Mouse (Mus musculus) CH12.LX (cell line): ENCODE results near the gene Slc6a9. TPM values are rescaled to one million over a fixed set of nuclear protein-coding genes. Genes with fewer than 3 reads are reported as not detected.

Experiments used
- DNase-seq: peaks from one replicate; pipeline ENCODE4 v3.0.0-alpha.2; 2013; ENCODE audit errors: extremely low read depth
- H3K27ac ChIP-seq: 2 replicates; pipeline ENCODE4 v1.5.1; 2012; ENCODE audit warnings: low read depth, mild to moderate bottlenecking, control low read depth, moderate library complexity; ENCODE audit not compliant: insufficient read depth
- H3K27me3 ChIP-seq: replicated peaks from 2 replicates; pipeline ENCODE3; 2012; ENCODE audit warnings: inconsistent platforms
- H3K36me3 ChIP-seq, 2 experiments: replicated peaks in 1 of 2; 2 replicates each; pipeline versions ENCODE3 to v1.6.1; 2012; ENCODE audit warnings: inconsistent platforms in 1 of 2, low read length in 1 of 2, mild to moderate bottlenecking in 1 of 2, mixed read lengths in 1 of 2, moderate library complexity in 1 of 2; ENCODE audit not compliant: control insufficient read depth in 1 of 2, insufficient read depth in 1 of 2
- H3K4me1 ChIP-seq, 2 experiments: 2 replicates each; pipeline ENCODE4 v1.6.1; 2012; ENCODE audit warnings: inconsistent platforms in 1 of 2, moderate library complexity in 1 of 2; ENCODE audit not compliant: insufficient read depth in 2 of 2, control insufficient read depth in 1 of 2
- H3K4me2 ChIP-seq: 2 replicates; pipeline ENCODE4 v1.6.1; 2012; ENCODE audit warnings: low read depth, mild to moderate bottlenecking, control low read depth; ENCODE audit not compliant: poor library complexity, insufficient read depth, severe bottlenecking
- H3K4me3 ChIP-seq, 3 experiments: fragments of 150-350 bp in 1 of 3; sonication (generic) in 1 of 3; replicated peaks in 1 of 3; 2 replicates each; pipeline versions ENCODE3 to v1.5.1; 2011 to 2012; ENCODE audit warnings: low read depth in 2 of 3, low read length in 2 of 3, mild to moderate bottlenecking in 2 of 3, moderate library complexity in 2 of 3, control low read depth in 1 of 3, improper control_type of control experiment in 1 of 3, inconsistent platforms in 1 of 3, mixed read lengths in 1 of 3; ENCODE audit not compliant: poor library complexity in 1 of 3
- H3K79me2 ChIP-seq: replicated peaks from 2 replicates; pipeline ENCODE4 v1.6.1; 2012; ENCODE audit warnings: mild to moderate bottlenecking, moderate library complexity; ENCODE audit not compliant: control insufficient read depth, poor library complexity, insufficient read depth, severe bottlenecking; ENCODE audit errors: extremely low read depth
- H3K9ac ChIP-seq: 2 replicates; pipeline ENCODE4 v1.6.1; 2012; ENCODE audit warnings: low read depth, mild to moderate bottlenecking, control low read depth, moderate library complexity; ENCODE audit not compliant: insufficient read depth
- H3K9me3 ChIP-seq: replicated peaks from 2 replicates; pipeline ENCODE3; 2012; ENCODE audit warnings: low read length, inconsistent platforms, mixed read lengths
- CHD2 ChIP-seq: IDR thresholded peaks from 2 replicates; pipeline ENCODE4 v1.6.1; 2011; ENCODE audit warnings: low read length, improper control_type of control experiment
- ELF1 ChIP-seq: IDR thresholded peaks from 2 replicates; pipeline ENCODE4 v1.6.1; 2014; ENCODE audit warnings: low read depth, mild to moderate bottlenecking, inconsistent platforms, low read length, improper control_type of control experiment
- EP300 ChIP-seq: IDR thresholded peaks from 2 replicates; pipeline ENCODE4 v1.6.1; 2011; ENCODE audit warnings: low read length, improper control_type of control experiment
- ETS1 ChIP-seq: conservative IDR thresholded peaks from 2 replicates; pipeline ENCODE4 v1.6.1; 2012; ENCODE audit warnings: low read depth, mild to moderate bottlenecking, inconsistent platforms, low read length, improper control_type of control experiment, moderate library complexity
- HCFC1 ChIP-seq: IDR thresholded peaks from 2 replicates; pipeline ENCODE4 v1.6.1; 2012; ENCODE audit warnings: low read depth, mild to moderate bottlenecking, inconsistent platforms, low read length, improper control_type of control experiment
- IRF4 ChIP-seq: IDR thresholded peaks from 2 replicates; pipeline ENCODE4 v1.6.1; 2014; ENCODE audit warnings: low read depth, mild to moderate bottlenecking, inconsistent platforms, low read length, improper control_type of control experiment
- JUN ChIP-seq: IDR thresholded peaks from 2 replicates; pipeline ENCODE4 v1.6.1; 2011; ENCODE audit warnings: low read depth, mild to moderate bottlenecking, low read length, improper control_type of control experiment, moderate library complexity; ENCODE audit not compliant: insufficient read depth
- MAFK ChIP-seq: IDR thresholded peaks from 2 replicates; pipeline ENCODE4 v1.6.1; 2011; ENCODE audit warnings: low read length, improper control_type of control experiment; ENCODE audit not compliant: insufficient replicate concordance
- MAZ ChIP-seq: IDR thresholded peaks from 2 replicates; pipeline ENCODE4 v1.6.1; 2012; ENCODE audit warnings: low read depth, mild to moderate bottlenecking, inconsistent platforms, low read length, improper control_type of control experiment, moderate library complexity
- MEF2A ChIP-seq: IDR thresholded peaks from 2 replicates; pipeline ENCODE4 v1.6.1; 2014; ENCODE audit warnings: low read depth, mild to moderate bottlenecking, inconsistent platforms, low read length, improper control_type of control experiment, borderline replicate concordance
- MXI1 ChIP-seq: IDR thresholded peaks from 2 replicates; pipeline ENCODE4 v1.6.1; 2011; ENCODE audit warnings: mild to moderate bottlenecking, low read depth, low read length, improper control_type of control experiment
- MYC ChIP-seq: IDR thresholded peaks from 2 replicates; pipeline ENCODE4 v1.6.1; 2011; ENCODE audit warnings: low read depth, mild to moderate bottlenecking, improper control_type of control experiment, low read length
- PAX5 ChIP-seq: IDR thresholded peaks from 2 replicates; pipeline ENCODE4 v1.6.1; 2012; ENCODE audit warnings: low read length, inconsistent platforms, mixed read lengths
- RAD21 ChIP-seq: IDR thresholded peaks from 2 replicates; pipeline ENCODE4 v1.6.1; 2011; ENCODE audit warnings: low read depth, mild to moderate bottlenecking, low read length, improper control_type of control experiment, moderate library complexity
- RCOR1 ChIP-seq: conservative IDR thresholded peaks from 2 replicates; pipeline ENCODE4 v1.6.1; 2012; ENCODE audit warnings: low read depth, mild to moderate bottlenecking, inconsistent platforms, low read length, improper control_type of control experiment
- SMC3 ChIP-seq: IDR thresholded peaks from 2 replicates; pipeline ENCODE4 v1.6.1; 2011; ENCODE audit warnings: low read depth, low read length, improper control_type of control experiment
- TBP ChIP-seq: conservative IDR thresholded peaks from 2 replicates; pipeline ENCODE4 v1.6.1; 2011; ENCODE audit warnings: low read depth, low read length, improper control_type of control experiment
- TCF12 ChIP-seq: IDR thresholded peaks from 2 replicates; pipeline ENCODE4 v1.6.1; 2014; ENCODE audit warnings: low read depth, mild to moderate bottlenecking, inconsistent platforms, low read length, improper control_type of control experiment
- UBTF ChIP-seq: IDR thresholded peaks from 2 replicates; pipeline ENCODE4 v1.6.1; 2012; ENCODE audit warnings: low read depth, mild to moderate bottlenecking, inconsistent platforms, low read length, improper control_type of control experiment, moderate library complexity
- USF1 ChIP-seq: IDR thresholded peaks from 2 replicates; pipeline ENCODE4 v1.6.1; 2014; ENCODE audit warnings: low read depth, mild to moderate bottlenecking, inconsistent platforms, low read length, improper control_type of control experiment
- USF2 ChIP-seq: conservative IDR thresholded peaks from 2 replicates; pipeline ENCODE4 v1.6.1; 2011; ENCODE audit warnings: low read depth, low read length, improper control_type of control experiment
- ZC3H11A ChIP-seq: IDR thresholded peaks from 2 replicates; pipeline ENCODE4 v1.6.1; 2012; ENCODE audit warnings: low read depth, mild to moderate bottlenecking, inconsistent platforms, low read length, improper control_type of control experiment
- ZKSCAN1 ChIP-seq: IDR thresholded peaks from 2 replicates; pipeline ENCODE4 v1.6.1; 2012; ENCODE audit warnings: low read depth, inconsistent platforms, low read length, improper control_type of control experiment, borderline replicate concordance
- ZMIZ1 ChIP-seq: IDR thresholded peaks from 2 replicates; pipeline ENCODE4 v1.6.1; 2012; ENCODE audit warnings: low read depth, mild to moderate bottlenecking, inconsistent platforms, low read length, improper control_type of control experiment
- ZNF384 ChIP-seq: IDR thresholded peaks from 2 replicates; pipeline ENCODE4 v1.6.1; 2012; ENCODE audit warnings: low read depth, low read length, improper control_type of control experiment, inconsistent platforms
- dilution Hi-C: fragments of 300-500 bp; cut with MboI; formaldehyde crosslinking; loops from 2 replicates; pipeline ENCODE4 v1.14.3; 2020; ENCODE audit warnings: low sequenced_read_pairs; ENCODE audit not compliant: extremely low pct_unique_long_range_greater_than_20kb, extremely low pct_ligation_motif_present
- in situ Hi-C: fragments of 300-500 bp; cut with MboI; formaldehyde crosslinking; loops from 3 replicates; pipeline ENCODE4 v1.14.3; 2019; ENCODE audit warnings: low sequenced_read_pairs, low pct_ligation_motif_present, low pct_unique_long_range_greater_than_20kb, mixed read lengths
- polyA plus RNA-seq: library from polyadenylated mRNA; unstranded; fragments of >175 nt; gene quantifications from 2 replicates; pipeline ENCODE4 v1.2.1, GENCODE M21; 2012; ENCODE audit warnings: low read depth; ENCODE audit not compliant: insufficient read length
- total RNA-seq, 2 experiments: library from RNA; depleted of rRNA; stranded (reverse); fragments of 300-350 nt in 1 of 2; fragments of >200 nt in 1 of 2; gene quantifications; 2 replicates each; pipeline ENCODE4 v1.2.3; 2012 to 2014

The Slc6a9 gene
- total and polyA plus RNA-seq, 3 experiments: 4.0 to 15.6 (median 9.1) TPM

- TF ChIP-seq IRF4 (no peak), TBP (no peak), JUN (no peak), RAD21 (no peak), MYC (no peak), EP300 (no peak), MAFK (no peak), CHD2 (no peak), TCF12 (peak; percentile 26; the same call in 1 of the 2 replicates), USF1 (no peak), ZMIZ1 (no peak; the same call in 1 of the 2 replicates), USF2 (no peak), RCOR1 (no peak), ETS1 (no peak), HCFC1 (no peak), MAZ (peak; percentile 55), ZC3H11A (no peak)
These were observed 682 bp downstream of the Slc6a9 start (continued) for GRCm38 (mm10) chr4:117834845-117835530.

GRCm38 (mm10) chr4:117835531-117836111 lies 1.3 kb downstream of the Slc6a9 start:
- H3K79me2 ChIP-seq: no peaks in the 10 kb centered on the region
- H3K36me3 ChIP-seq: peaks cover 0 to 26% of the 10 kb centered on the region in 2 experiments
- H3K27ac ChIP-seq: peak overlapping the region; percentile 41
- peaks cover 3 to 37% of the 10 kb centered on the region in 2 experiments; a peak in 3 of 4 replicates for H3K4me1 ChIP-seq
- DNase-seq: peak; percentile 34
- H3K9me3 ChIP-seq: no peaks in the 10 kb centered on the region
- dilution Hi-C loops (no loop called here), in situ Hi-C loops (loop anchor here (25.0 kb wide), 1 partner anchor 252 kb away; no protein-coding TSS in a partner anchor)
- peaks cover 11% of the 10 kb centered on the region for H3K27me3 ChIP-seq
- peak overlapping the region; percentile 95 for H3K9ac ChIP-seq
- no peak for TF ChIP-seq MAZ
- no peak for TF ChIP-seq SMC3
- TF ChIP-seq PAX5: no peak
- TF ChIP-seq EP300: no peak
- TF ChIP-seq RCOR1: no peak
- TF ChIP-seq UBTF: 0 out of 2 replicates have a peak, but pooled peaks have one; percentile 31
- TF ChIP-seq MEF2A: no peak
- no peak for TF ChIP-seq ELF1
- TF ChIP-seq MAFK: no peak
- TF ChIP-seq ZKSCAN1: no peak
- 0 out of 2 replicates have a peak, but pooled peaks have one; percentile 34 for TF ChIP-seq MXI1
- no peak for TF ChIP-seq ZC3H11A
- no peak for TF ChIP-seq ZNF384
- peak overlapping the region; percentile 41 for H3K4me2 ChIP-seq
- peak overlapping the region; percentile 59 to 87 (median 82) for H3K4me3 ChIP-seq
